Mouse (Mus musculus): ENCODE measurements around the gene Rhobtb1. TPM values are rescaled to one million over a fixed set of nuclear protein-coding genes. Genes with fewer than 3 reads are reported as not detected.

Rhobtb1 gene
- polyA plus RNA-seq, 1 experiment from 2014 or later = 14.2 TPM

DNA sequence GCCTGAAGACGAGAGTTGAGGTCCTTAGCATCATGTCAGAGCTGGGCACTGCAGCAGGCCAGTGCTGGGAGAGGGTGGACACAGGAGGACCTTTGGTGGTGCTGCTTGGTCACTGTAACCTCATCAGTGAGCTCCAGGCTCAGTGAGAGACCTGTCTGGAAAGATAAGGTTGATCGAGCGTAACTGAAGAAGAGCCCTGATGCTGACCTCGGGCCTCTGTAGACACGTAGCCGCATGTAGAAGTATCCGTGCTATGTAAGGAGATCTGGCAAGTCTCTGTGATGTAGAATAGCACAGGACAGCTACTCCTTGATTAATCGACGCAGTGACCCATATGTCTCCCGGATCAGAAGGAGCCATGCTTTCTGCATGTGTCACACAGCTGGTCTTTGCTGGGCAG lies 42.5 kb downstream of the Rhobtb1 start:
- no peaks in the 10 kb centered on the region for H3K36me3 ChIP-seq (ENCODE audit: control insufficient read depth, insufficient read depth)
- no peaks in the 10 kb centered on the region for H3K4me1 ChIP-seq (replicated peaks; ENCODE audit: control insufficient read depth, insufficient read depth, low read length)
- H3K9ac ChIP-seq (replicated peaks; ENCODE audit: low read depth, low read length) = no peak overlapping the region
- no peaks in the 10 kb centered on the region for H3K9me3 ChIP-seq (ENCODE audit: control insufficient read depth, low read length)
- no peak overlapping the region for H3K4me3 ChIP-seq (replicated peaks; ENCODE audit: low read length)
- 94% methylated on average over 10 of the region's 10 CpGs for WGBS
- no peak overlapping the region for H3K27ac ChIP-seq (ENCODE audit: low read length)
- H3K4me2 ChIP-seq (ENCODE audit: low read length) = no peak overlapping the region
- no peak for ATAC-seq
- no peaks in the 10 kb centered on the region for H3K27me3 ChIP-seq (replicated peaks; ENCODE audit: control insufficient read depth, insufficient read depth, low read length)

DNA sequence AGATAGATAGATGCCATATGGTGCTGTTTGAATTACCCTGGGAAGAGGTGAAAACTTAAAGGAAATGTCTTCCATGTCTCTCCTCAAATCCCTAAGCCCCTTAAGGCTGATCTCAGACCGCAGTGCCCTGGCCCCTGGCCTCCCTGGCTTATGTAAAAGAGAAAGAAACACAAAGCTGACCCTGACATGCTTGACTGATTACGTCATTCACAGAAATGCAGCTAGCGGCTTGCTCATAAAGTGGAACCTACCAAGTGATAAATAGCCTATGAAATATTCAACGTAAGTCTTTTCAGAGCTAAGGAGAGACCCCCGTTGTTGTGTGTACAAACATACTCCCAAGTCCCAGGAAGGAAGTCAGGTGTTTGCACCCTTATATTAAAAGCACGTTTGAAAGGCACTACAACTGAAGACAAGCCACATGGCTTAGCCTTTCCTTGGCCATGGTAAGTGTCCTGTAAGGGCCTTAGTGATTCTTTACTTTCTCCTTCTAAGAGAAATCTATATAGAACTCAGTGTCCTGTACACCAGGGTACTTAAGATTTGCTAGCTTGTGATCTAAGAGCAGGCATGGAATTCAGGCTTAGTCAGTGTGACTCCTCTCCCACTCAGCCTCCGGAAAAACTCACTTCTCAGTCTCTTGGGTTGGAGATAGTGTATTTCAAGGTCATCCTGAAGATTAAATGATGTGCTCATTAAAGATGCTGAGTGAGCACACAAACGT lies 53.6 kb downstream of the Rhobtb1 start:
- WGBS = 24% methylated on average over 8 of the region's 8 CpGs
- Histone ChIP-seq H3K9ac (replicated peaks; ENCODE audit: low read depth, low read length) (no peak overlapping the region), H3K4me2 (ENCODE audit: low read length) (no peak overlapping the region), H3K27me3 (replicated peaks; ENCODE audit: control insufficient read depth, insufficient read depth, low read length) (no peaks in the 10 kb centered on the region), H3K4me3 (replicated peaks; ENCODE audit: low read length) (no peak overlapping the region), H3K27ac (ENCODE audit: low read length) (no peak overlapping the region), H3K9me3 (ENCODE audit: control insufficient read depth, low read length) (no peaks in the 10 kb centered on the region; the same call in 1 of the 2 replicates), H3K36me3 (ENCODE audit: control insufficient read depth, insufficient read depth) (no peaks in the 10 kb centered on the region), H3K4me1 (replicated peaks; ENCODE audit: control insufficient read depth, insufficient read depth, low read length) (no peaks in the 10 kb centered on the region)
- ATAC-seq = no peak

DNA sequence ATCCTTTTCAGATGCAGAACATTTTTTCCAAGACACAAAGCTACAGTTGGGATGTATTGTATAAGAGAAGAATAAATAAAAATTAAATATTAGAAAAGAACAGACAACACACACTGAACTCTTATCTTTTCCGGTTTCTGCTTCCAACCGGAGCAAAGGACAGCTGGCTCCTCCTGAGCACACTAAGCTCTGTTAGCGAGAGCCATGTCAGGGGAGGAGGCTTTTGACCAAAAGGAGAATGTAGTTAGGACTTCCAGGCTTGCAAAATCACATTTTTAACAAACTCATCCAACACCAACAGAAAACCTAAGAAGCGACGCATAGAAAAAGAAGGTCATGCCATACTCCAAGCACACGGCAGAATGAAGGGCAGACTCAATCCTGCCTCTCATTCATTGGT lies 54.8 kb downstream of the Rhobtb1 start:
- WGBS = 87% methylated on average over 6 of the region's 6 CpGs
- Histone ChIP-seq H3K27me3 (replicated peaks; ENCODE audit: control insufficient read depth, insufficient read depth, low read length) (no peaks in the 10 kb centered on the region), H3K9ac (replicated peaks; ENCODE audit: low read depth, low read length) (no peak overlapping the region), H3K4me1 (replicated peaks; ENCODE audit: control insufficient read depth, insufficient read depth, low read length) (no peaks in the 10 kb centered on the region), H3K4me2 (ENCODE audit: low read length) (no peak overlapping the region), H3K36me3 (ENCODE audit: control insufficient read depth, insufficient read depth) (no peaks in the 10 kb centered on the region), H3K9me3 (ENCODE audit: control insufficient read depth, low read length) (no peaks in the 10 kb centered on the region; the same call in 1 of the 2 replicates), H3K27ac (ENCODE audit: low read length) (no peak overlapping the region), H3K4me3 (replicated peaks; ENCODE audit: low read length) (no peak overlapping the region)
- no peak for ATAC-seq

DNA sequence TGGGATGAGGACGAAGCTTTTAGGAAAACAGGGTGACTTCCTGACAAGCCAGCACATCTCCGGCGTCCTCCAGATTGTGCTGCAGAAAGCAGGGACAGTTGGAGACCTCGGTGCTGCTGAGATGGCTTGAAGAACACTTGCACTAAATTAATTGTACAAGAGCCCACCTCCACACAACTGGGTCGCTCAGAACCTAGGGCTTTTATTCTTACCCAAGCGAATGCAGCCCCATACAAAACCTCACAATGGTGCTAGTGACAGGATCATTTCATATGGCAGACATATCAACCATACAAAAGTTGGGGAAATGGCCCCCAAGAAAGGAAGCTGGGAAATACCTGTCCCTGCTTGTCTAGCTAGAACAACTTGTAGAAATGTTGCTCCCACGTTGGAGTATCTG lies 56.2 kb downstream of the Rhobtb1 start:
- Histone ChIP-seq H3K9me3 (ENCODE audit: control insufficient read depth, low read length) (no peaks in the 10 kb centered on the region; the same call in 1 of the 2 replicates), H3K27me3 (replicated peaks; ENCODE audit: control insufficient read depth, insufficient read depth, low read length) (no peaks in the 10 kb centered on the region), H3K9ac (replicated peaks; ENCODE audit: low read depth, low read length) (no peak overlapping the region), H3K36me3 (ENCODE audit: control insufficient read depth, insufficient read depth) (no peaks in the 10 kb centered on the region), H3K4me1 (replicated peaks; ENCODE audit: control insufficient read depth, insufficient read depth, low read length) (peaks cover 9% of the 10 kb centered on the region), H3K27ac (ENCODE audit: low read length) (no peak overlapping the region), H3K4me2 (ENCODE audit: low read length) (no peak overlapping the region), H3K4me3 (replicated peaks; ENCODE audit: low read length) (no peak overlapping the region)
- no peak for ATAC-seq
- 83% methylated on average over 7 of the region's 7 CpGs for WGBS

DNA sequence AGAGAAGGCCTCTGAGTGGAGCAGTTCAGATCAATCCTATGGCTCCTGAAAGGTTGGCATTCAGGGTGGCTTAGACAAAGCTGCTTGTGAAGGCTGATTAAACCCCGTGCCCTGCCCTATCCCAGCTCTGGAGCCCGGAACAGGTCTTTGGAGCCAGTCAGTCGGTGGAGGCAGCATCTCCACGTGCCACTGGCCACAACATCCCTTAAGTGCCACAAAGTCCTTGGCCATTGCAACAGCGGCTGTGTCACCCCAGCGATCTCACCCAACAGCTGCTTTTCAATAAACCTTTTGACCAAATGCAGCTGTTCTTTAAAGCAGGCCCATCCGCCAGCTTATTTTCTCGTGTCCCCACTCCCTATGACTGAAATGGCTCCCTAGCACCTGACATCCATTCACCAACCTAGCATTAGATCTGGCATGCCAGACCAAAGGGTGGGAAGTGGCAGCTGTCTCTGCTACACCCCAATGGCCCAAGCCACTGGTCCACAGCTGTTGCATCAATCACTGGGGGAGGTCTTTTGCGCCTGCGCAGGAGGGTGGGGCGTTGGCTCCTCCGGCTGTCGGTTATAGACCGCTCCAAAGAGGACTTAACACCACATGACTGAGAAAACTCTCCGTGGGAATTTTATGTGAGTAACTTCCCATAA lies 56.9 kb downstream of the Rhobtb1 start:
- no peak overlapping the region for H3K4me3 ChIP-seq (replicated peaks; ENCODE audit: low read length)
- ATAC-seq = no peak
- H3K27ac ChIP-seq (ENCODE audit: low read length) = no peak overlapping the region
- H3K9me3 ChIP-seq (ENCODE audit: control insufficient read depth, low read length) = no peaks in the 10 kb centered on the region; the same call in 1 of the 2 replicates
- H3K36me3 ChIP-seq (ENCODE audit: control insufficient read depth, insufficient read depth) = no peaks in the 10 kb centered on the region
- H3K9ac ChIP-seq (replicated peaks; ENCODE audit: low read depth, low read length) = no peak overlapping the region
- H3K4me2 ChIP-seq (ENCODE audit: low read length) = no peak overlapping the region
- no peaks in the 10 kb centered on the region for H3K27me3 ChIP-seq (replicated peaks; ENCODE audit: control insufficient read depth, insufficient read depth, low read length)
- peaks cover 9% of the 10 kb centered on the region for H3K4me1 ChIP-seq (replicated peaks; ENCODE audit: control insufficient read depth, insufficient read depth, low read length)
- 88% methylated on average over 15 of the region's 15 CpGs for WGBS

DNA sequence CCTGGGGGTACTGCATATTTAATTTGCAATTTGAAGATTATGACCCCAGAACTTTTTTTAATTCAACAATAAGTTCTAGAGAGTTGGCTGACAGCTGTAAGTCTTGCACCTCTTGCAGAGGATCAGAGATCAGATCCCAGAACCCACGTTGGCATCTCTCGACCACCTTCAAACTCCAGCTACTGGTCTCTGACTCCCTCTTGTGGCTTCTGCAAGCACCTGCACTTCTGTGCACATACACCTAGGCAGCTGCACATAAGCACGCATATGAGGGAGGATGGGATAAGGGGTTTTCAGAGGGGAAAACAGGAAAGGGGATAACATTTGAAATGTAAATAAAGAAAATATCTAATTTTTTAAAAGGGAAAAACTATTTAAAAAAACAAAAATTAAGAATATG lies 57.5 kb downstream of the Rhobtb1 start:
- Histone ChIP-seq H3K9me3 (ENCODE audit: control insufficient read depth, low read length) (no peaks in the 10 kb centered on the region; the same call in 1 of the 2 replicates), H3K4me1 (replicated peaks; ENCODE audit: control insufficient read depth, insufficient read depth, low read length) (peaks cover 11% of the 10 kb centered on the region), H3K36me3 (ENCODE audit: control insufficient read depth, insufficient read depth) (no peaks in the 10 kb centered on the region), H3K27ac (ENCODE audit: low read length) (no peak overlapping the region), H3K4me3 (replicated peaks; ENCODE audit: low read length) (no peak overlapping the region), H3K9ac (replicated peaks; ENCODE audit: low read depth, low read length) (no peak overlapping the region), H3K27me3 (replicated peaks; ENCODE audit: control insufficient read depth, insufficient read depth, low read length) (no peaks in the 10 kb centered on the region), H3K4me2 (ENCODE audit: low read length) (no peak overlapping the region)
- no peak for ATAC-seq
- 95% methylated on average over 3 of the region's 3 CpGs for WGBS

DNA sequence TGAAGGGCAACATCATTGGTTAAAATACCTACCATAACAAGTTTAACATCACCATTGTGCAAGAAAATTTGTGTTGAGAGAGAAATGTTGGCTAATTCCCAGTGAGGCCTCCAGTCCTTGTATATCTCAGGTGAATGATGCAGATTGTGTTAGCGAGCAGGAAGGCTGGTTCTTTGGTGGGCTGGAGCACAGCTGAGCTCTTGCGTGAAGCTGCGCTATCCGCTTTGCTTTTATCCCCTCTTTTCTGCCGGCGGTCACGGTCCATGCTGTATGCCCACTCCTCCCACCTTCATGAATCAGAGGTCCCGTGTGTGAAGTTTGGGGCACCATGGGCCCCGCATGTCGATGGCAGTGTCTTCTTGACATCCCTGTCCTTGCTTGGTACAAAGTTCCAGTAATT lies 58.8 kb downstream of the Rhobtb1 start:
- no peak overlapping the region for H3K27ac ChIP-seq (ENCODE audit: low read length)
- WGBS = 93% methylated on average over 10 of the region's 10 CpGs
- ATAC-seq = no peak
- H3K4me1 ChIP-seq (replicated peaks; ENCODE audit: control insufficient read depth, insufficient read depth, low read length) = peaks cover 16% of the 10 kb centered on the region
- no peak overlapping the region for H3K9ac ChIP-seq (replicated peaks; ENCODE audit: low read depth, low read length)
- no peak overlapping the region for H3K4me2 ChIP-seq (ENCODE audit: low read length)
- no peak overlapping the region for H3K4me3 ChIP-seq (replicated peaks; ENCODE audit: low read length)
- no peaks in the 10 kb centered on the region for H3K27me3 ChIP-seq (replicated peaks; ENCODE audit: control insufficient read depth, insufficient read depth, low read length)
- H3K36me3 ChIP-seq (ENCODE audit: control insufficient read depth, insufficient read depth) = no peaks in the 10 kb centered on the region
- H3K9me3 ChIP-seq (ENCODE audit: control insufficient read depth, low read length) = no peaks in the 10 kb centered on the region; the same call in 1 of the 2 replicates

DNA sequence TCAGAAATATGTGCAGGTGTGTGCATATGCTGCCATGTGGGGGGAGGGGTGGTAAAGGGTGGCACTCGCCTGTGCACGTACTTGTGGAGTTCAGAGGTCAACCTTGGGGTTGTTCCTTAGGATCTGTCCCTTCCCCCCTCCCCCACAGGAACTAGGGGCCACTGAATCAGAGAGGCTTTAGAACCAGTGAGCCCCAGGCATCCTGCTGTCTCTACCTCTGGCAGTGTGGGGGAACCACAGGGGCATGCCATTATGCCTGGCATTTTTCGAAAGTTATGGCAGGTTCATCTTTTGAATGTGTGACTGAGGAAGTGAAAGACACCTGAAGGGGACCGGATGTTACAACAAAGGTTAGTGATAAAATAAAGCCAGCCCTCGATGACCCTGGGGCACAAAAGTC lies 59.4 kb downstream of the Rhobtb1 start:
- H3K27me3 ChIP-seq (replicated peaks; ENCODE audit: control insufficient read depth, insufficient read depth, low read length) = no peaks in the 10 kb centered on the region
- H3K36me3 ChIP-seq (ENCODE audit: control insufficient read depth, insufficient read depth) = no peaks in the 10 kb centered on the region
- no peak for ATAC-seq
- no peak overlapping the region for H3K9ac ChIP-seq (replicated peaks; ENCODE audit: low read depth, low read length)
- H3K4me3 ChIP-seq (replicated peaks; ENCODE audit: low read length) = no peak overlapping the region
- no peaks in the 10 kb centered on the region; the same call in 1 of the 2 replicates for H3K9me3 ChIP-seq (ENCODE audit: control insufficient read depth, low read length)
- no peak overlapping the region for H3K4me2 ChIP-seq (ENCODE audit: low read length)
- WGBS = 89% methylated on average over 5 of the region's 5 CpGs
- peaks cover 16% of the 10 kb centered on the region for H3K4me1 ChIP-seq (replicated peaks; ENCODE audit: control insufficient read depth, insufficient read depth, low read length)
- no peak overlapping the region for H3K27ac ChIP-seq (ENCODE audit: low read length)

DNA sequence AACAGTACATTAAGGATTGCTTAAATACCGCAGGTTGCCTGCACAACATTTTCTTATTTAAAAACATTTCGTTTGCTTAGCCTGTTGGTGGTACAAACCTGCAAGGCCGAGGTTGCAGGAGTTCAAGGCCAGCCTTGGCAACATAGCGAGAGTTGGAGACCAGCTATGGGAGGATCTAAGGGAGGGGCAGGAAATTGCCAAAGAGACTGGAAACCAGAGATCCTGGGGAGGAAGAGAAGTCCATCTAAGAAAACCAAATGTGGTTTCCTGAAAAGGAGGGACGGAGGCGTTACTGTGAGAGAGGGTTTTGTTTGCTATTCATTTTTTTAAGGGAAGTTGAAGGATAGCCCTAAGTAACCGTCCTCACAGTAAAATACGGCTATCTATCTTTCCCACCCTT lies 60.3 kb downstream of the Rhobtb1 start:
- Histone ChIP-seq H3K4me3 (replicated peaks; ENCODE audit: low read length) (peak overlapping the region; percentile 78), H3K9me3 (ENCODE audit: control insufficient read depth, low read length) (no peaks in the 10 kb centered on the region; the same call in 1 of the 2 replicates), H3K4me1 (replicated peaks; ENCODE audit: control insufficient read depth, insufficient read depth, low read length) (peaks cover 16% of the 10 kb centered on the region), H3K36me3 (ENCODE audit: control insufficient read depth, insufficient read depth) (no peaks in the 10 kb centered on the region), H3K27me3 (replicated peaks; ENCODE audit: control insufficient read depth, insufficient read depth, low read length) (no peaks in the 10 kb centered on the region), H3K4me2 (ENCODE audit: low read length) (peak overlapping the region; percentile 85), H3K9ac (replicated peaks; ENCODE audit: low read depth, low read length) (peak overlapping the region; percentile 99), H3K27ac (ENCODE audit: low read length) (no peak overlapping the region)
- ATAC-seq = no peak
- 60% methylated on average over 8 of the region's 8 CpGs for WGBS
